Mouse (Mus musculus) ES-E14 (cell line): Measurements from ENCODE around the gene Tead1. TPM values are rescaled to one million over a fixed set of nuclear protein-coding genes. Genes with fewer than 3 reads are reported as not detected.
A peak's percentile ranks its signal among the peaks of the same experiment; 100 is the strongest.

Experiments used
- DNase-seq: peaks from one replicate; pipeline ENCODE4 v3.0.0-alpha.2; 2013; ENCODE audit warnings: low read depth, low spot score
- H3K27ac ChIP-seq: 2 replicates; pipeline ENCODE4 v1.5.1; 2012; ENCODE audit warnings: low read depth, mild to moderate bottlenecking, low read length, moderate library complexity, mixed read lengths; ENCODE audit not compliant: poor library complexity, insufficient read depth, severe bottlenecking
- H3K36me3 ChIP-seq: 2 replicates; pipeline ENCODE4 v1.6.1; 2012; ENCODE audit warnings: mild to moderate bottlenecking, low read length, moderate library complexity, mixed read lengths; ENCODE audit not compliant: control insufficient read depth, poor library complexity, insufficient read depth, severe bottlenecking
- H3K4me1 ChIP-seq, 2 experiments: fragments of 150-350 bp in 1 of 2; sonication (generic) in 1 of 2; 2 replicates each; pipeline ENCODE4 v1.6.1; 2012; ENCODE audit warnings: low read length in 2 of 2, mild to moderate bottlenecking in 1 of 2, mixed read lengths in 1 of 2; ENCODE audit not compliant: control insufficient read depth in 2 of 2, insufficient read depth in 2 of 2, poor library complexity in 1 of 2
- H3K4me3 ChIP-seq, 2 experiments: fragments of 150-350 bp in 1 of 2; sonication (generic) in 1 of 2; 2 replicates each; pipeline ENCODE4 v1.5.1; 2012; ENCODE audit warnings: low read length in 2 of 2, low read depth in 1 of 2, mild to moderate bottlenecking in 1 of 2, mixed read lengths in 1 of 2; ENCODE audit not compliant: insufficient read depth in 1 of 2, poor library complexity in 1 of 2, severe bottlenecking in 1 of 2
- H3K9ac ChIP-seq: 2 replicates; pipeline ENCODE4 v1.6.1; 2012; ENCODE audit warnings: low read depth, mild to moderate bottlenecking, low read length, mixed read lengths; ENCODE audit not compliant: poor library complexity, insufficient read depth, severe bottlenecking
- H3K9me3 ChIP-seq: fragments of 150-350 bp; sonication (generic); 2 replicates; pipeline ENCODE4 v1.6.1; 2012; ENCODE audit warnings: low read depth, mild to moderate bottlenecking, low read length; ENCODE audit not compliant: control insufficient read depth, insufficient read depth
- CHD2 ChIP-seq: IDR thresholded peaks from 2 replicates; pipeline ENCODE4 v1.6.1; 2014; ENCODE audit warnings: mild to moderate bottlenecking, low read depth, low read length, inconsistent platforms
- HCFC1 ChIP-seq: IDR thresholded peaks from 2 replicates; pipeline ENCODE4 v1.6.1; 2012; ENCODE audit warnings: low read length, inconsistent platforms, borderline replicate concordance; ENCODE audit not compliant: insufficient read depth
- MAFK ChIP-seq: IDR thresholded peaks from 2 replicates; pipeline ENCODE4 v1.6.1; 2014; ENCODE audit warnings: mild to moderate bottlenecking, low read depth, low read length, inconsistent platforms; ENCODE audit not compliant: insufficient read depth
- ZC3H11A ChIP-seq: IDR thresholded peaks from 2 replicates; pipeline ENCODE4 v1.6.1; 2012; ENCODE audit warnings: low read depth, mild to moderate bottlenecking, inconsistent platforms, low read length, borderline replicate concordance
- ZNF384 ChIP-seq: IDR thresholded peaks from 2 replicates; pipeline ENCODE4 v1.6.1; 2012; ENCODE audit warnings: low read depth, low read length, inconsistent platforms
- in situ Hi-C, 2 experiments: fragments of 600-800 bp; cut with MboI; formaldehyde crosslinking; loops; one replicate each; pipeline ENCODE4 v1.15.1; 2025; ENCODE audit warnings: low sequenced_read_pairs in 2 of 2, inconsistent platforms in 1 of 2; ENCODE audit not compliant: unreplicated experiment in 2 of 2
- total RNA-seq: library from RNA; depleted of rRNA; stranded (reverse); fragments of 300-350 nt; gene quantifications from 2 replicates; pipeline ENCODE4 v1.2.3, GENCODE M21; 2012

Tead1 gene
- total RNA-seq, 1 experiment, result 90.5 TPM

DNA sequence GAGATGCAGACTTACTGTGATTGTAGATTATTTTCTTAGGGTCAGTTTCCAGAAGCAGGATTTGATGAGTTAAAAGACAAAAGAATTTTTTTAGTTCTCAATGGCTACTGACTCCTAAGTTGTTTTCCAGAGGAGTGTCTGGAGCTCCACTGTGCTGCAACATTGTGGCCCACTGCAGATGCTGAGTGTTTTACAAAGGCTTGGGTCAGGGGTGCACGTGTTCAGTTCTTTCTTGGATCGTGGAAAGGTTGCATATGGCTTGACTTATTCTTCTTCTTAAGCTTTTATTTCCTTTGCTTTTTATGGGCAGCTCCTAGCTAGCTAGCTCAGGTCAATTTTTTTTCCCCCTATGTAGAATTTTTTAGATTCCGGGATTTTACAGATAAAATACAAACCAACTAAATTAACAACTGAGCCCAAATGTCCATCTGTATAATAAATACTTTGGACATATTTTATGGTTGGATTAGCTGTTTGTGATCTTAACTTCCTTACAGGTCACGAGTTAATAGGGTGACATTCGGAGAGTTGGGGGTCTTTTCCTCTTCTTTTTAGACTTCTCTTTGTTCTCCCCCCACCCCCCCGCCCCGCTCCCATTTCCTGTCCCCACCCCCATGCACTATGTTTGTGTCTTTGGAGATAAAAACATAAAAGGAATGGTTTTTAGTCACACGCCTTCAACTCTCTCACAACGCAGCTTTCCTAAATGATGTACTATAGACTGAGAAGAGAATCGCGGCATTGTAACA is 40.5 kb downstream of the Tead1 start:
- in situ Hi-C loops, result no loop called here
- H3K36me3 ChIP-seq, result no peaks in the 10 kb centered on the region; the same call in 1 of the 2 replicates
- DNase-seq, result no peak
- H3K27ac ChIP-seq, result no peak overlapping the region
- H3K4me3 ChIP-seq, result no peak overlapping the region
- TF ChIP-seq MAFK (no peak), HCFC1 (no peak), ZC3H11A (no peak), ZNF384 (no peak), CHD2 (no peak)
- H3K9ac ChIP-seq, result no peak overlapping the region
- H3K9me3 ChIP-seq, result no peaks in the 10 kb centered on the region
- peaks cover 13 to 37% of the 10 kb centered on the region in 2 experiments for H3K4me1 ChIP-seq

DNA sequence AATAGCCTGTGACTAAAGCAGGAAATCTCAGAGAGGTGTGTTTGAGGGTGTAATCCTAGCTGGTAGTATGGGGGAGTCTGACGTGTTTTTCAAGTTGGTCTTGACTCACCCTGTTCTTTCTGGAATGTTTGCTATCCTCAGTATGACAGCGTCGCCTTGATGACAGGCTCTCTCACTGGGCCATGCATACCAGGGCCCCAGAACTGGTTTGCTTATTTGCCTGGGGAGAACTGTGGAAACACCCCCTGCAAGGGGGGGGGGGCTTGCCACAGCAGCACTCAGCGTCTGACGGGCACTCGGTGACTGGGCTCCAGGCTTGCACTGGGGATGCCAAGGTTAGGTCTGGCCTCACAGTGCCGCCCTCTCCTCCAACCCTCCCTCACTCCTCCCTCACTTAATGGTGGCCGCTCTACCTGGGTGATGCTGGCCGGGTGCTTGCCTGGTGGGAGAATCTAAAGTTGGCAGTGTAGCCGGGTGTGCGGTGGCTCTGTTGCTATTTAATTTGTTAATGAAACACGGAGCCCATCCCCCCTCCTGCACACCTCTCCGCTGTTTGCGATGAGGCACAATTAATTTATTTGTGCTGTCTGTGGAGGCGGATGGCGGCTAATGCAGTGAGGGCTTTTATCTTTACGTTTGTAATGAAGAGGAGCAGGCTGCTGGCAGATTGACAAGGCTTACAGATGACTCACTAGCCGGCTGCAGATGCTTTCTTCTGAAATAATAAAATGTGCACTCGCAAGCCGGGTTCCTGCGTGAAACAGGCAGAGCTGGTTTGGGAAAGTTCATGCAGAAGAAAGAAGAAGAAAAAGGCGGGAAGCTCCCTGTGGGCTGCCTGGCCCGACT is 41.2 kb downstream of the Tead1 start:
- Histone ChIP-seq H3K9me3 (no peaks in the 10 kb centered on the region), H3K9ac (peak overlapping the region; percentile 2; the same call in 1 of the 2 replicates), H3K36me3 (no peaks in the 10 kb centered on the region; the same call in 1 of the 2 replicates), H3K27ac (no peak overlapping the region), H3K4me1 (peaks cover 13 to 37% of the 10 kb centered on the region in 2 experiments), H3K4me3 (peak overlapping the region in 1 of 2 experiments; percentile 18; a peak in 1 of 4 replicates)
- in situ Hi-C loops, result no loop called here
- TF ChIP-seq HCFC1 (no peak), ZNF384 (no peak), CHD2 (no peak), ZC3H11A (no peak), MAFK (no peak)
- no peak for DNase-seq

GRCm38 (mm10) chr7:112720989-112721337 is 41.8 kb downstream of the Tead1 start:
- Histone ChIP-seq H3K36me3 (no peaks in the 10 kb centered on the region; the same call in 1 of the 2 replicates), H3K4me3 (no peak overlapping the region), H3K4me1 (peaks cover 13 to 37% of the 10 kb centered on the region in 2 experiments), H3K9ac (peak overlapping the region; percentile 2; the same call in 1 of the 2 replicates), H3K27ac (no peak overlapping the region), H3K9me3 (no peaks in the 10 kb centered on the region)
- TF ChIP-seq CHD2 (no peak), MAFK (no peak), ZC3H11A (no peak), ZNF384 (no peak), HCFC1 (no peak)
- in situ Hi-C loops, result no loop called here
- no peak for DNase-seq

GRCm38 (mm10) chr7:112721859-112722258 is 42.7 kb downstream of the Tead1 start:
- in situ Hi-C loops, result no loop called here
- no peak overlapping the region for H3K4me3 ChIP-seq
- no peak for DNase-seq
- TF ChIP-seq ZC3H11A (no peak), ZNF384 (no peak), HCFC1 (no peak), MAFK (no peak), CHD2 (no peak)
- H3K27ac ChIP-seq, result no peak overlapping the region
- peaks cover 13 to 37% of the 10 kb centered on the region in 2 experiments for H3K4me1 ChIP-seq
- no peak overlapping the region for H3K9ac ChIP-seq
- H3K9me3 ChIP-seq, result no peaks in the 10 kb centered on the region
- no peaks in the 10 kb centered on the region; the same call in 1 of the 2 replicates for H3K36me3 ChIP-seq
